9 mouse cellular contexts compared by ENCODE assay signal in genomic region chr17:85679651-85680050, GRCm38 (mm10). TPM values are rescaled to one million over a fixed set of nuclear protein-coding genes. Genes with fewer than 3 reads are reported as not detected.
DNase-seq lines count a peak whose midpoint lies in the region; ATAC-seq lines count a peak whose summit lies in the region.
"Had no signal": no experiment of that assay in that cellular context is flagged by ENCODE, and none has a peak within 500 bp of the region (broad histone marks: within the 10 kb centered on the region; RNA-seq: fewer than 3 reads in every experiment).

No protein-coding gene starts in this region.

- ATAC-seq in lung, embryonic 16.5 days (ENCODE audit: low read depth), result peak; percentile 55; the same call in 1 of the 2 replicates
- ATAC-seq in forebrain, embryonic 12.5 days (ENCODE audit: low FRiP score), result peak; percentile 33; the same call in 1 of the 2 replicates

- H3K4me1 ChIP-seq in lung, embryonic 16.5 days (replicated peaks; ENCODE audit: control insufficient read depth, insufficient read depth, low read length), result 0 out of 2 replicates have a peak, but pooled peaks cover 4% of the 10 kb centered on the region
- H3K4me1 ChIP-seq in forebrain, embryonic 12.5 days, result peaks cover 10% of the 10 kb centered on the region
- H3K4me1 ChIP-seq: liver, embryonic 13.5 days had no signal

- peak overlapping the region; percentile 32 for H3K4me3 ChIP-seq in lung, embryonic 16.5 days (ENCODE audit: low read length)
- H3K4me3 ChIP-seq in forebrain, embryonic 12.5 days (replicated peaks), result peak overlapping the region; percentile 23
- H3K4me3 ChIP-seq: liver, embryonic 13.5 days had no signal

- 2% methylated on average over 15 of the region's 15 CpGs for WGBS in lung, embryonic 16.5 days
- 3% methylated on average over 15 of the region's 15 CpGs for WGBS in forebrain, embryonic 12.5 days

- no peaks in the 10 kb centered on the region for H3K9me3 ChIP-seq in lung, embryonic 16.5 days (ENCODE audit: control insufficient read depth, low read length)
- no peaks in the 10 kb centered on the region for H3K9me3 ChIP-seq in forebrain, embryonic 12.5 days
- H3K9me3 ChIP-seq: liver, embryonic 13.5 days had no signal

- H3K9ac ChIP-seq in lung, embryonic 16.5 days (ENCODE audit: low read length), result no peak overlapping the region
- H3K9ac ChIP-seq in forebrain, embryonic 12.5 days, result 0 out of 2 replicates have a peak overlapping the region, but pooled peaks have one; percentile 25
- H3K9ac ChIP-seq: liver, embryonic 13.5 days had no signal

- H3K27ac ChIP-seq in lung, embryonic 16.5 days (ENCODE audit: low read length), result no peak overlapping the region
- no peak overlapping the region for H3K27ac ChIP-seq in forebrain, embryonic 12.5 days
- H3K27ac ChIP-seq: liver, embryonic 13.5 days had no signal

- H3K36me3 ChIP-seq in lung, embryonic 16.5 days (ENCODE audit: control insufficient read depth, insufficient read depth, low read length), result no peaks in the 10 kb centered on the region
- no peaks in the 10 kb centered on the region for H3K36me3 ChIP-seq in forebrain, embryonic 12.5 days (replicated peaks)
- H3K36me3 ChIP-seq: liver, embryonic 13.5 days had no signal

- intact Hi-C loops in gastrocnemius, postnatal 36 days (cut with DNase I), result no loop called here

- DNase-seq in lung, postnatal 14 days, result no peak
- peak; percentile 70 to 81 for DNase-seq in kidney, postnatal 4 days
- peak; percentile 77 for DNase-seq in retina, embryonic 14.5 days (ENCODE audit: low spot score)
- no peak for DNase-seq in adrenal gland, postnatal 4 days (ENCODE audit: low spot score in 2 of 2)
- DNase-seq in layer of hippocampus, adult 18-20 months (ENCODE audit: low spot score in 2 of 2), result no peak
- no peak for DNase-seq in gastrocnemius, postnatal 36 days
- DNase-seq: liver, embryonic 13.5 days had no signal

- H3K27me3 ChIP-seq in lung, embryonic 16.5 days (ENCODE audit: control insufficient read depth, insufficient read depth, low read depth, low read length), result peaks cover 58% of the 10 kb centered on the region
- peaks cover 81% of the 10 kb centered on the region for H3K27me3 ChIP-seq in forebrain, embryonic 12.5 days

- H3K4me2 ChIP-seq in lung, embryonic 16.5 days (ENCODE audit: low read depth, low read length), result peak overlapping the region; percentile 40
- H3K4me2 ChIP-seq in forebrain, embryonic 12.5 days, result peak overlapping the region; percentile 39
- H3K4me2 ChIP-seq: liver, embryonic 13.5 days had no signal

RNA-seq across cellular contexts. Expression of gene Six2, which starts 8.4 kb away (rescaled TPM):
- polyA plus RNA-seq in lung, embryonic 16.5 days (2015; fragmentation: Nextera tagmentation; extraction: Ambion mirVana), result 0.06 and 0.19 TPM in 2 replicates
- polyA plus RNA-seq in forebrain, embryonic 12.5 days (2016; fragmentation: Nextera tagmentation; extraction: Ambion mirVana), result 6.9 and 9.5 TPM in 2 replicates
- total RNA-seq in adrenal gland, postnatal 4 days (2021), result under 1 TPM; 0.28 to 0.50 TPM
- total RNA-seq in layer of hippocampus, adult 18-20 months (2021), result under 1 TPM; 0.17 to 0.30 TPM
- 10 to 100 TPM; 12.3 to 16.3 TPM for total RNA-seq in gastrocnemius, postnatal 36 days (2021)
- polyA plus RNA-seq: liver, embryonic 13.5 days had no signal

Comparison
In these comparisons a context has a peak if more than half of its experiments do, and no peak if none do; other contexts are left out.
1. DNase-seq: peak in kidney, postnatal 4 days (2 of 2) and retina, embryonic 14.5 days (single experiment); none in lung, postnatal 14 days (single experiment), adrenal gland, postnatal 4 days (0 of 2), layer of hippocampus, adult 18-20 months (0 of 2) and gastrocnemius, postnatal 36 days (0 of 2).
2. RNA of gene Six2, which starts 8.4 kb away (total RNA-seq): 12.3 to 16.3 TPM in gastrocnemius, postnatal 36 days; 0.28 to 0.50 TPM in adrenal gland, postnatal 4 days and 0.17 to 0.30 TPM in layer of hippocampus, adult 18-20 months; every median in the first group is over 4 times any median in the second.